Mouse (Mus musculus) kidney, postnatal 0 days (tissue): ENCODE data around the gene Gm21882. TPM values are rescaled to one million over a fixed set of nuclear protein-coding genes. Genes with fewer than 3 reads are reported as not detected.
"Not testable (repeated sequence)": the region's sequence is repeated elsewhere in the genome, so short reads cannot be mapped to it uniquely, and the experiment has no call there.

ENCODE experiments used
- ATAC-seq: fragments of 200-750 bp; cut with Nextera tagmentation; replicated peaks from 2 replicates; pipeline ENCODE4 v1.8.0; 2017; ENCODE audit warnings: low read depth, moderate number of reproducible peaks, moderate TSS enrichment, moderate library complexity; ENCODE audit not compliant: low FRiP score
- DNase-seq: peaks from one replicate; pipeline ENCODE4 v3.0.0-alpha.2; 2016; ENCODE audit warnings: low spot score
- H3K27ac ChIP-seq: fragments of 300-500 bp; sonication (generic); 2 replicates; pipeline ENCODE4 v1.5.1; 2014; ENCODE audit warnings: mild to moderate bottlenecking
- H3K27me3 ChIP-seq: fragments of 300-500 bp; sonication (generic); 2 replicates; pipeline ENCODE4 v1.6.1; 2014; ENCODE audit warnings: low read length, mixed read lengths; ENCODE audit not compliant: insufficient read depth
- H3K36me3 ChIP-seq: fragments of 300-500 bp; sonication (generic); 2 replicates; pipeline ENCODE4 v1.6.1; 2014; ENCODE audit warnings: low read length, mixed read lengths; ENCODE audit not compliant: insufficient read depth
- H3K4me1 ChIP-seq: fragments of 300-500 bp; sonication (generic); replicated peaks from 2 replicates; pipeline ENCODE4 v1.6.1; 2014; ENCODE audit warnings: antibody characterized with exemption, low read length, mixed read lengths; ENCODE audit not compliant: insufficient read depth
- H3K4me2 ChIP-seq: fragments of 300-500 bp; sonication (generic); 2 replicates; pipeline ENCODE4 v1.6.1; 2014; ENCODE audit warnings: mild to moderate bottlenecking, low read length, moderate library complexity, mixed read lengths
- H3K4me3 ChIP-seq: fragments of 300-500 bp; sonication (generic); replicated peaks from 2 replicates; pipeline ENCODE4 v1.5.1; 2014; ENCODE audit warnings: low read depth, low read length
- H3K9ac ChIP-seq: fragments of 300-500 bp; sonication (generic); 2 replicates; pipeline ENCODE4 v1.6.1; 2014; ENCODE audit warnings: low read depth, low read length
- H3K9me3 ChIP-seq: fragments of 300-500 bp; sonication (generic); replicated peaks from 2 replicates; pipeline ENCODE4 v1.6.1; 2016; ENCODE audit warnings: low read length, inconsistent platforms, mixed read lengths
- WGBS: fragments of 180-500 bp; shearing (Covaris S2); extraction: QIAGEN DNeasy Blood & Tissue Kit; methylation state at CpG from one replicate; pipeline ENCODE4 v1.1.7; 2014; 5-methylcytosine and 5-hydroxymethylcytosine counted together
- polyA plus RNA-seq: library from polyadenylated mRNA; unstranded; fragments of >200 nt; fragmentation: Nextera tagmentation; extraction: Ambion mirVana; gene quantifications from 2 replicates; pipeline ENCODE4 v1.2.1, GENCODE M21; 2015

Gm21882 gene
- not detected in 2 replicates for polyA plus RNA-seq

GRCm38 (mm10) chrY:40381423-40381822 lies at the start of gene Gm21882:
Gene Gm21882 (minus strand): TSS chrY:40381523.
- H3K4me3 ChIP-seq, DNase-seq, H3K9me3 ChIP-seq, H3K9ac ChIP-seq, H3K27me3 ChIP-seq, H3K4me2 ChIP-seq, H3K27ac ChIP-seq, H3K36me3 ChIP-seq, ATAC-seq, H3K4me1 ChIP-seq: not testable (repeated sequence)
- WGBS = no CpG with 5 or more reads among the region's 1 CpGs

Other genes with a start within 250 kb of the Gm21882 start
- gene Gm21865, start 64.6 kb downstream of the Gm21882 start, polyA plus RNA-seq = not detected in 2 replicates